Mouse (Mus musculus) retina, embryonic 14.5 days (tissue): ENCODE data around the gene Bax.

Experiments used
- DNase-seq: peaks from one replicate; pipeline ENCODE4 v3.0.0-alpha.2; 2015; ENCODE audit warnings: low spot score

The Bax gene

GRCm38 (mm10) chr7:45414740-45415224 lies 51.9 kb downstream of the Bax start:
- DNase-seq: no peak

GRCm38 (mm10) chr7:45413864-45414739 lies 52.6 kb downstream of the Bax start:
- DNase-seq: no peak

GRCm38 (mm10) chr7:45413113-45413863 lies 53.4 kb downstream of the Bax start, which contains the start of gene Ntf5:
Ntf5 (plus strand) TSS chr7:45413695.
- peak; percentile 53 for DNase-seq

- DNase-seq: no peak
These were observed 54.3 kb downstream of the Bax start for GRCm38 (mm10) chr7:45412421-45412820.
